Mouse (Mus musculus): ENCODE data around the gene Ifnk.

Gene Ifnk

DNA sequence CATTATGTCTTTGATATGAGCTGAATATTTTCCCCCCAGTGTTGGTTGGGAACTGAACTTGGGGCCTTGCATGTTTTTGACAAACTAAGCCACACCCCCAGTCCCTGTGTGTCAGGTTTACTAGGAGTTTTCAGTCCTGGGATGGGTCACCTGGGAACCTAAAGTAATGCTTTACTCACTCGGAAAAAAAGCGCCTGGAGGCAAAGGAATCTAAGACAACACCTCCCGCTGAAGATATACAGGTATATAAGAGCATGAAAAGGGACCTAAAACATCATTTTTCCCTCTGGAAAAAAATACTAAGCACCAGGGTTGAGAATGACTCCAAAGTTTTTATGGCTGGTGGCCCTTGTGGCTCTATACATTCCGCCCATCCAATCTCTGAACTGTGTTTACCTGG, at the start of gene Ifnk:
TSS of gene Ifnk (plus strand) at position 301 of the 400 bp plus-strand sequence.
- DNase-seq (ENCODE audit: low spot score), result no peak

DNA sequence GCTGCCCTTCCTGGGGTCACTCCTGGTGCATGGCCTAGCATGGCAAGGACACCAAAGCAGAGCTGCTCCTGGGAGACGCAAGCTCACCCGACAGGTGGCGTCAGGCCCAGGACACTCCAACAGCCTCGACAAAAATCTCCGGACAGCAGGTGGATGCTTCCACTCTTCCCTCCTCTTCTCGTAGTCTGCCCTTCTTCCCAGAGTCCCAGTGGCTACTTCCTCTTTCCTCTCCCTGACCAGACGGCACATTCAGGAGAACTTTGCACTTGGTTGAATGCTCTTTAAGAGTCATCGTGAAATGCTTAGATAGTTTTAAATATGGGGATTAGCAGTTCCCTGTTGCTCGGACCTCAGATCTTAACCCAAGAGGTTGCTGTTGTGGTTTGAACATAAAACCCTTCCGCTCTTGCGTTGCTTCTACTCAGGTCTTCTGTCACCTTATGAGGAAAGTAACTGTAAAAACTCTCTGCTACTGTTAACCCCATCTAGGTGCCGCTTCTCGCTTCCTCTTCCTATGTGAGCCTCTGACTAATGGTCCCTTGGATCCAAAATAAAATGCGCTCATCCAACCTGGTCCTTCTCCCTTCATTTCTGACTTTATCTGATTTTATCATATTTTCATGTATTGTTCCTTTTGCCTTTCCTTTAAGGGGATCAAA, 46.6 kb upstream of the Ifnk start:
- no peak for DNase-seq (ENCODE audit: low spot score)

DNA sequence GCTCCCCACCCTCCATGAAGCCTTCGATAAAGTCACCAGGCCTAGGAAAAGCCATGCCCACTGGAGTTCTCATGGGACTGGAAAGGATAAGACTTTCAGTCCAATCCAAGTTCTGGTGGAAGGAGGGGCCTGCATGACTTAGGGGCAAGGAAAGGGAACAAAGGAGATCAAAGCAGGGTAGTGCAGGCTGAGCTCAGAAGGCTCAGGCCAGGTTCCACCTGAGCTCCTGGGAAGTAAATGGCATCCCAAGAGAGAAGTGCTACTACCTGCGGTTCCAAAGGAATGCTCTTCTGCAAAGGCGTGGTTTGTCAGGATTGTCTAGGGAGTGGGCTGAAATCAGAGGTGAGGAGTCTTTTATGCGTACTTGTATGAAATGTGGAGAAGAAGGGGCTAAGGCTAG, 39.4 kb upstream of the Ifnk start:
- DNase-seq (ENCODE audit: low spot score), result no peak

DNA sequence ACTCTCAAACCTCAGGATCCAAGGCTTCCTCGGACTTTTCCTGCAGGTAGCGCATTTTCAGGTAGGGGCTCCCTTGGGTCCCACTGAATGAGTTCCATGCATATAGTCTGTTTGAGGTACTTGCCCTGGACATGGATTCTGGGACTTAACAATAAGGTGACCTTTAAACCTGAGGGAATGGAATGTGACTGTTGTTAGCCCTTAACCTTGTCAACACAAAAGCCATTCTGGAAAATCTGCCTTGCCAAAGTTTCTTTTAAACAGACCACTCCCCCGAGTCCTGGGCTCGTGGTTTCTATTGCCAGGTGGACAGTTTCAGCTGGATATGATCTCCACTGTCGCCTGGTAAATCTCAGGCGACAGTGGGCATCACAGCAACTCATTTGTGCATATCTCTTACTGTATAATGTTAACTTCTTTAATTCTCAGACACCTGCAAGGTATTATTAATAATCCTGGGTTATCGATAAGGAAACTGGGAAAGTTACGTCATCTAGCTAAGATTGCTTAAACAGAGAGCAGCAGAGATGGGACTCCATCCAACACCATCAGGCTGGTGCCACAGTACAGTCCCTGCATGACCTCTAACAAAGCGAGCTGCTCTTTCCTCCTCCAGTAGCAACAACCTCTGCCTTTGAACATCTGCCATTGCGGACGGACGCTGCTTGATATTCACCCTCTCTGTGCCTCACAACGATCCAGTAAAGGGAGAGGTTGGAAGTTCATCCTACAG, 38.2 kb upstream of the Ifnk start:
- no peak for DNase-seq (ENCODE audit: low spot score)

DNA sequence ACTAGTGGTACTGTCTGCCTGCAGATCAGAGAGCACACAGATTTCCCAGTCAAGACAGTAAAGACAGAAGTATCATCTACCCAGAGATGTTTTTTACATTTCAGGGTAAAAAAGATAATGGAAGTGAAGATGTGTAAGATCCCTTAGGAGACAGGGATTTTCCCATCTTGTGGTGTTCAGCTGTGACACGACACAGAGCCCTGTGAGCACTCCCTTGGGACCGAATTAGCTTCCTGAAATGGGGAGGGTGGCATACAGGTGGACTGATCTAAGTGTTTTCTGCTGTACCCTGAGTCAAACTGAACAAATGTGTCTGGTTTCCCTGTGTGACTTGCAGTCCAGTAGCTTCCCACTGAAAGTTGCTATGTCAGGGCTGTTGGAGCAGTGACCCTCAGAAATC, 36.9 kb upstream of the Ifnk start:
- DNase-seq (ENCODE audit: low spot score), result no peak

DNA sequence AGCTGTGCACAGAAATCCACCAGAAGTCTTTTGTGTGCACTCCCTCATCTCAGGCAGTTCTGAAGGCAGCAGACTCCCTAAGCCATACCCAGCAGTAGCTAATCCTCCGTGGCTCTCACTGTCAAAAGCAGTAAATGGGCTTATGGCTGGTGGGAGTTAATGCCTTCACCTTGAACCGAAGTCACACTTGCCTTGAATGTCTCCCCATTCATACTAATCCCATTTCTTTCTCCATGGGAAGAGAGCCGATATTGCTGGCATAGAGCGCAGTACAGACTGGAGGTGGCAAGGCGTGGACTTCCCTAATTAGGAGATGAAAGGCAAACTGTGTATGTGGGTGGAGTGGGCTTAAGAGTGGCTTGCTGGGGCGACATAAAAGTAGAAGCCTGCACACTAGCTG, 35.9 kb upstream of the Ifnk start:
- no peak for DNase-seq (ENCODE audit: low spot score)

DNA sequence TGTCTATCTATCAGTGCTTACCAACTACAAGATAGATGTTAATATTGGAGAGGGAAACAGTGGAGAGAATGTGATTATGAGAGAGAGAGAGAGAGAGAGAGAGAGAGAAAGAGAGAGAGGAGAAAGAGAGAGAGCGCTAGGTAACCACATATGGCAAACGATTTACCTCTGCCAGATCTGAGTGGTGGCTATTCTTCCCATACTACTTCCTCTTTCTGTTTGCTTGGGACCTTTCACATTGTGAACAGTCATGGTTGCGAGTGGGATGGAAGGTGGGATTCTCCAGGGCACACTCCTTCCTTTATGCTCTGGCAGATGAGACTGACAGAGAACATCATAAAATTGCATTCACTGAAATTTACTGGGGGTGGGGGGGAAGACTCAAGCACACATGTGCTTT, 34.7 kb upstream of the Ifnk start:
- DNase-seq (ENCODE audit: low spot score), result no peak

DNA sequence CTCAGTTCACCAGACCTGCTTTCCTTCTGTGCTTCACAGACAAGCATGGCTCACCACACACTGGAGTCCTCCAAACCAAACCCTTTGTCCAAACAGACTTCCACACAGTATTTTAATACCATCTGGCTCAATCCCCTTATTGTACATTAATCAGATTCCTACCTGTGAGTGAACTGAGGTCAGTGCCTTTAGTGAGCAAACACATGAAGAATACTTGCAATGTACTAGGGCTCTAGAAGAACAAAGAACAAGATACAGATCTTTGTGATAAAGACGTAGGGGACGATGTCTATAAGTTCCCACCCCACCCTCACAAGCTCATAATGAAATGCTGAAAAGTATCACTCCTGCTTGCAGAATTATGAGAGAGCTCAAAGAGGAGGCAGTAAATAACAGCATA, 33.0 kb upstream of the Ifnk start:
- no peak for DNase-seq (ENCODE audit: low spot score)

DNA sequence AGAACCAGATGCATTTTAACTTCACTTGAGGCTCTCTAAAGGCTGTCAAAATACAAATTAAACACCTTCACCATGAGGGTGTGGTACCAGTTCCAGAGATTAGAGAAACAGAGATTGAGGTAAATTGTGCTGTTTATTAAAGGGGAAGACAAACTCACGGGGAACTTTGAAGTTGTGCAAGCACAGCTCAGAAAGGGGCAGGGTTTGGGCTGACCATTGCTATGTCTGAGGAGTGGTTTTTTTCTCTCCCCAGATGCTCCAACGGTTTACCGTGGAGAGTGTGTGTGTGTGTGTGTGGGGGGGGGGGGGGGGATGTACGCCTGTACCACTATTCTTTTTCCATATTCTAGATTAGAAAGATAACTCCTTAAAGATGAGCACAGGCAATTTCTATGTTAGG, 31.7 kb upstream of the Ifnk start:
- no peak for DNase-seq (ENCODE audit: low spot score)

DNA sequence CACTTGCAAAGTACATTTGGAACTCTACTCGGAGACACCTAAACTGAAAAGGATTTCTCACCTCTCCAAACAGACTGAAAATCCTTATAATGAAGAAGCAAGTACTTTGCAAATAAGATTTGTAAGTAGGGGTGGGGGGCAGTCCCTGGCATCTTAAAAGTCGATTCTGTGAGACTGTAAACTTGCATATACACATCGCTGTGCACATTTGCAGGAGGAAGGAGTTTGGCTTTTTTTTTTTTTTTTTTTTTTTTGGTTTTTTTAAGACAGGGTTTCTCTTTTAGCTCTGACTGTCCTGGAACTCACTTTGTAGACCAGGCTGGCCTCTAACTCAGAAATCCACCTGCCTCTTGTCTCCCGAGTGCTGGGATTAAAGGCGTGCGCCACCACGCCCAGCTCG, 31.3 kb upstream of the Ifnk start:
- DNase-seq (ENCODE audit: low spot score), result no peak

DNA sequence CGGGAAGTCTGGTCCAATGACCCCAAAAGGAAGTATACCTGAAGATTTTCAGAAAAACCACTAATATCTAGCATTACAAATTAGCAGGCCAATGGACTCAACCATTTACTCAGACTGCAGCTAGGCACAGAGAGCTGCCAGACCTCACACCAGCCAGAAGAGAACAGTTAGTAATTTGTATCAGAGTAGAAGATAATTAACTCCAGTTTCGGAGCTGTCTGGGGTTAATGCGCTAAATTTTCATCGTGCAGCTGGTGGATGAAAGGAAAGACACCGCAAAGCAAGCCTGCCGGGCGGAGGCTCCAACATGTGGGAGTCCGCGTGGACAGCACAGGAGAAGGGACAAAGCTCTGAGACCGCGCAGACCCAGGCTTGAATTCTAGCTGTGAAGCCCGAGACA, 30.8 kb upstream of the Ifnk start:
- DNase-seq (ENCODE audit: low spot score), result no peak

DNA sequence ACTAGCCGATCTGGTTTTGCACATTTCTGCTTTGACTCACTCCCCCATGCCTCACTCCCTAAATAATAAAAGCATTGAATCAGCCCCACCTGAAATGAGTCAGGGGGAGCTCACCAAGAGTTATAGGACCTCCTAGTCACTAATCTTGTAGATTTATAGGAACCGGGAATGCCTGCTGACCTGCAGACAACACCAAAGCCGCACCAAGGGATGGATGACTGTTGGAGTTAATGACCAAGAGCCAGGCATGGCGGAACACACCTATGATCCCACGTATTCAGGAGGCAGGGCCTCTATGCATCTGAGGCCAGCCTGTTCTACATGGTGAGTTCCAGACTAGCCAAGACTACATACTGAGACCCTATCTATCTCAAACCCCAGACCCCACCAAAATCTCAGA, 28.8 kb upstream of the Ifnk start:
- DNase-seq (ENCODE audit: low spot score), result no peak

DNA sequence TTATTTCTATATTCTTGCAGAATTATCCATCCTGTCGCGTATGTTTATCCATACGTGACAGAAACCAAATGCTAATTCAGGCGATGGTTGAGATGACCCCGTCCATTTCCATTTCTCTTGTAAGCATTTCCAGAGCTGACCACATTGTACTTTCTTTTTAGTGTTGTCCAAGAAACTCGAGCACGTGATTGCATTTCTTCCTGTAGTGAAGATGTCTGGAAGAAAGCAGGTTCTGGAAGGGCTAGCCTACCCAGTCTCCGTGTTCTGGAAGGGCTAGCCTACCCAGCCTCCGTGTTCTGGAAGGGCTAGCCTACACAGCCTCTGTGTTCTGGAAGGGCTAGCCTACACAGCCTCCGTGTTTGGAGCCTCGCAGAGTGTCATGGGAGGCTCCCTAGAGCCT, 27.8 kb upstream of the Ifnk start:
- no peak for DNase-seq (ENCODE audit: low spot score)

DNA sequence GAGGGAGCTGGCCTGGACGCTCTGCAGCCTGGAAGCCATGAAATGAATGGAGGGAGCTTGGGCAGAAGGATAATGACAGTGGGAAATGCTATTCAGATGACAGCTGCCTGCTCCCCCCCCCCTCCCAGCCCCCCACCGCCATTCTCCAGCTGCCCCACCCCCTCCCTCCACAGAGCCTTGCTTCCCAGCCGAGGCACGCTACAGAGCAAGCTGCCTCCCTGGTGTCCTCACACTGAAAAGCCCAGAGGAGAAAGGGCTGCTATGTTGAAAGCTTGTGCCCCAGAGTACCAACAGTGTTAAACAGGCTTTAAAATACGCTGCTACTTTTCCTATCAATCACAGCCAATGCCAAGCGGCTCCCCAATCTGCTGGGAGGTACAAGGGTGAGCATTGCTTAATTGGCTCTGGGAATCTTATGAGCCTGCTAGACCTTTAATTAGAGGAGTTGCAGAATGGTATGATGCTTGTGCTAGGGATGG, 26.5 kb upstream of the Ifnk start:
- DNase-seq (ENCODE audit: low spot score), result no peak

DNA sequence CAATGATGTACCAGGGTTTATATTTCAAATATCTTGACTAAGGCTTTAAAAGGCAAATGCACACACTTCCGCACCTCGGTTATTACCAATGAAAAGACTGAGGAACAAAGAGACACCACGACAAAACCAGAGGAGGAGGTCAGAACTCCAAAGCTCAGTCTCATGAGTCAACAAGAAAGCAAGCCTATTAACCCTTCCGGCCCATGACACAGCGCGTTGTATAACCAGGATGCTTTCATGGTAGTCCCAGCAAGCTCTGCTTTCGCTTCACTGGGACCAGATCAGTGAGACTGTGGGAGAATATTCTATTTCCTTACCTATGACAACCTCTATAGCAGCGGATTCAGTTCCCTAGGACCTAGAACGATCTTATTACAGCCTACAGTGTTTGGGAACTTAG, 25.1 kb upstream of the Ifnk start:
- DNase-seq (ENCODE audit: low spot score), result no peak

DNA sequence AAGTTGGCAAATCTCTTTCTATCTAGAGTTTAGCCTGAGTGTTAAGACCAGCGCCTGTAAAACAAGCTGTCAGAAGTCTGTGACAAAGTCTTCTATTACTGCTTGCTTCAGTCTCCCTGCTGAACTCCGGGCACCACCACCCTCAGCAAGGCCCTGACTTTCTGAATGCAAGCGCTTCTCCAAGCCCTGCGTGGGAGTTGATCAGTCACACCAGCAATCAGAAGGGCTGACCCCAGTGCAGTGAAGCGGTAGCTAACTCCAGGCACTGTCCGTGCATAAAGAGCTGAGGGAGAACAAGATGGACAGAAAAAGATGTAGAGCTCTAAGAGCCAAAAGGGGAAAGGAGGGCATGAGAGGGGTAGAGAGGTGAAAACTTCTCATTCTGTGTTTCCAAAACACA, 24.1 kb upstream of the Ifnk start:
- DNase-seq (ENCODE audit: low spot score), result no peak

DNA sequence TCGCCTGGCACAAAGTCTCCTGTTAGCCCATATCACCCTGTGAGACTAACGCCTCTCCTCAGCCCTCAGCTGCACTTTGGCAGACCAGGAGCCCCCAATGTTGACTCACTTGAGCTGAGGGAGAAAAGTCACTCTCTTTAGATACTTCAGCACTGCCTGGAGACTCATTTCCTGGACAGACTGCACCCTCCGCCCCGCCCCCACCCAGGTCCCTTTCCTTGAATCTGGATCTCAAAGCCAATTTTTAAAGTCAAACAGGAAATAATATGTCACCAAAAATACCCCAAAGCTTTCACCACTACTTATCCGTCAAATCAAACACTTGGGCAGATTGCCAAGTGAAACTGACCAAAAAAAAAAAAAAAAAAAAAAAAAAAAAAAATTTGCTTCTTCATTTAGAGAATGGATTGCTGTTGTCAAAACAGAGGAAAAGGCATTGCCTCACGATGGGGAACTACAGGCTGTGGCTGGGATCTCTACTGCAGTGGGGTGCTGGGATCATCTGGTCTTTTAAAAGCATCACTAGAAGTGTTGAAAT, 21.4 kb upstream of the Ifnk start:
- DNase-seq (ENCODE audit: low spot score), result no peak

DNA sequence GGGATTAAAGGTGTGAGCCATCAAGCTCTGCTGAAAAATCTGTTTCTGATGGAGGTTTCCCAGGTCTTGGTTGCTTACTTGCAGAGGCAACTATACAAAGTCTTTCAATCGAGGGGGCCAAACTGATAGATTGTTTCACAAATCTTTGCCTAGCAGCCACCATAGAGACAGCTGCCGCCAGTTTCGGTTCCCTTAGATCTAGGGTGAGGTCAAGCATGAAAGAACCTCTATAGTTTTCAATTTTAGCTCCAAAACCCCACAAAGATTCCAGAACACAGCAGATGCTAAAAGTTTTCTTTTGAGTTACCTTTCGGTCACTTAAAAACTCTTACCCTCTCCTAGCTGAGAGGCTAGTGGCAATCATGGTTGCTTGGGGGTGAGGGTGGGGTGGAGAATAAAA, 20.3 kb upstream of the Ifnk start:
- no peak for DNase-seq (ENCODE audit: low spot score)

DNA sequence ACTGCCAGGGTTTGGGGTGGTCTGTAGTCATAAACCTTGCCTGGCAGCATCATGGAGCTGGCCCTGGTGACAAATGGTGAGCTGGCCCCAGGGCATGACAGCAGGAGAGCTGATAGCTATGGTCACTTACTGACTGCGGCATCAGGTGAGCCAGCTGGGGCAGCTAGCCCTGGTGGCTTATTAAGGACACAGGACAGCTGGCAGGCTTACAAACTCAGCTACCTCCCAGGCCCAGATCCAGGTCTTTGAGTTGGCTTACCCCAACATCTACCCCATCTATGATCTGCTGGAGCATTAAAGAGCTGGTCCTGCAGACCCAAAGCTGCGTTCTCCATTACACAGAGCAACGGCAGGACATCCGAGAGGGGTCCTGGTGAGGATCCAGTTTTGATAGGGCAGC, 18.4 kb upstream of the Ifnk start:
- DNase-seq (ENCODE audit: low spot score), result no peak

DNA sequence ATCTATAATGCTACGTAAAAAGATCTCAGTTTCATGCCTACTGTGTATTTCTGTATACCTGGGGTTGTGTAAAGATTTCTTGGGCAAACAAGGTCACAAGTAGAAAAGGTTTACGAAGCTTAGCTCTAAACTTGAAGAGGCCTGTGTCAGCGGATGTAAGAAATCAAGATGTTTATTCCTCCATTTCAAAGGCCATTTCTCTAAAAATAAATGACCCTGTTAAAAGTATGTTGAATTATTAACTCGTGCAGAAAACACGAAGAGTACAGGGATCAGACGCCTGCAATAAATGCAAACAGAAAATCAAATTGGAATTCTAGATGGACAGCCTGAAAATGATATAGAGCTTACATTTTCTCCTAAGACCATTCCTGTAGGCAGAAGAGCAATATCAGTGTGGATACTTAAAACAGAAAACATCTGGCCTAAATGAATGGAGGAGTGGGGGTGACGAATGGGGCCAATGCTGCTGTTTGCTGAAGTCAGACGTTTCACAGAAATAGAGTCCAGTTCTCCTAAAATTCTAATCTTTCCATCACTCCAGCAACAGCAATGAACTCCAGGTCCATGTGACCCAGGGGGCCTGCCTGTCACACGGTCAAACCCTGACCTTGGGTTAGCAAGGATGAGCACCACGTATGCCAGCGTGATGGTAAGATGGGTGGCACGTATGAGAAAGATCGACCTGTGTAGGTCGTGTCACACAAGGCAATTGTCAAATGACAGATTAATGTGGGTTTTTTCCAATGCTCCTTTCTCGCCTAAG, 16.8 kb upstream of the Ifnk start:
- no peak for DNase-seq (ENCODE audit: low spot score)

DNA sequence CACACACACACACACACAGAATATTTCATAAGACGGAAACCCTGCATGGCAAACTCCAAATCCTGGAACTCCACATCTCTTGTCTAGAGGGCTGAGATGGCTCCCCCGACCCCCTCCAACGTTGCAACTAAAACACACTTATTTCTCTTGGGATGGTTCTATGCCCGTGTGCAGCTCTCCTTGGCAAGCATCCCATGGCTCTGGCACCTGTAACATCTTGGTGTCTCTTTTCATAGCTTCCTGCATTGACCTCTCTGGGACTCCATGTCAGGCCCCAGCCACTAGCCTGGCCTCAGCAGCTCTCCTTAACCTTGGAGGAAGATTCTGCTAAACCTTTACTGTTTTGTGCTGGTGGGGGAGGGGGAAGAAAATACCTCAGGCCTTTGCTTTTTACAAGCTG, 16.1 kb upstream of the Ifnk start:
- DNase-seq (ENCODE audit: low spot score), result no peak

DNA sequence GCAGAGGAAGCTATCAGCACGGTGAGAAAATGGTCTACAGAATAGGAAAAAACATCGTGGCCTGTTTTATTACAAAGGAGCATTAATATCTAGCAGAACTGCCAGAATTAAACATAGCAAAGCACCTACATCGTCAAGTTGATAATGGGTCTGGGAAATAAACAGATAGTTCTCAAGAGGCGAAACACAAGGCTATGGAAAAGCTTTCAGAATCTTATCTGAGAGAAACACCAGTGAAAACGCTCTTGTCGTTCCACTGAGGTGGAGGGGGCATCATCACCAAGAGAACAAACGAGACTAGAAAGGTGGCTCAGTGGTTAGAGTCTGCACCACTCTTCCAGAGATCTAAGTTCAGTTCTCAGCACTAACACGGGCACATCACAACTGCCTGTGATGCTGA, 14.9 kb upstream of the Ifnk start:
- no peak for DNase-seq (ENCODE audit: low spot score)

DNA sequence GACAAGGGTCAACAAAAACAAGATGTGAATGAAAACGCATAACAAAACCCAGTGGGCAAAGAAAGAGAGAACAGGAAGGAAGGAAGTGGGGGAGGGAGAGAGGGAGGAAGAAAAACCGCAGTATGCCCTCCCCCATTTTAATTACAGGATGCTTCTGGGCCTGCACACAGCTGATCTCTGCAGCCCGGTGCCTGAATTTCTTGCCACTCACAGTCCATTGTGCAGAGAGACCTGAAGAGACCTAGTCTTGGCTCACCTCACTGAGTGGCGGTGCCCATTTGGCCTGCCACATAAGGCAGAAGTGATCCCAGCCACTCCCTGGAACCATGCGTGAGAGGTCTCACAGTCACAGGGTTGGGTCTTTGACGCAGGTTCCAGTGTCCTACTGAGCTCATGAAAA, 13.8 kb upstream of the Ifnk start:
- no peak for DNase-seq (ENCODE audit: low spot score)
